Mouse (Mus musculus) urinary bladder, postnatal 14 days (tissue): ENCODE results near the gene Drg2.

Source experiments
- DNase-seq: peaks from one replicate; pipeline ENCODE4 v3.0.0; 2021; ENCODE audit warnings: low spot score

Drg2 gene

DNA sequence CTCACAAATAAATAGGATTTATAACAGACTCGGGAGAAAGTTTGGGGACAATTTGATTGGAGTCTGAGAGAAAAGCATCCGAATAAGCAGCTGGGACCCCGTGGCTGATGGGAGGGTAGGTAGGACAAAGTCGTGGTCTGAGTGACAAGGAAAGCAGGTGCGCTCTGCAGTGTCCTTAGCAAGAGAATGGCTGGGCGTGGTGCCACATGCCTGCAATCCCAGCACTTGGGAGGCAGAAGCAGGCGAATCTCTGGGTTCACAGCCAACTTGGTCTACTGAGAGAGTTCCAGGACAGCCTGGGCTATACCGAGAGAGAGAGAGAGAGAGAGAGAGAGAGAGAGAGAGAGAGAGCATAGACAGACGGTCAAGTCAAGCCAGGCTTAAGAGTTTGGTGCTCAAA, 16.4 kb downstream of the Drg2 start:
- no peak for DNase-seq

DNA sequence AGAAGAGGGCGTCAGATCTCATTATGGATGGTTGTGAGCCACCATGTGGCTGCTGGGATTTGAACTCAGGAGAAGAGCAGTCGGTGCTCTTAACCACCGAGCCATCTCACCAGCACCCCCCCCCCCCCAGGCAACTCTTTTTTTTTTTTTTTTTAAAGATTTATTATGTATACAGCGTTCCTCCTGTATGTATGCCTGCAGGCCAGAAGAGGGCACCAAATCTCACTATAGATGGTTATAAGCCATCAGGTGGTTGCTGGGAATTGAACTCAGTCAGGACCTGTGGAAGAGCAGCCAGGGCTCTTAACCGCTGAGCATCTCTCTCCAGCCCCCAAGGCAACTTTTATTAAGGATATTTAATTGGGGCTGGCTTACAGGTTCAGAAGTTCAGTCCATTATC, 20.1 kb downstream of the Drg2 start:
- DNase-seq, result no peak

DNA sequence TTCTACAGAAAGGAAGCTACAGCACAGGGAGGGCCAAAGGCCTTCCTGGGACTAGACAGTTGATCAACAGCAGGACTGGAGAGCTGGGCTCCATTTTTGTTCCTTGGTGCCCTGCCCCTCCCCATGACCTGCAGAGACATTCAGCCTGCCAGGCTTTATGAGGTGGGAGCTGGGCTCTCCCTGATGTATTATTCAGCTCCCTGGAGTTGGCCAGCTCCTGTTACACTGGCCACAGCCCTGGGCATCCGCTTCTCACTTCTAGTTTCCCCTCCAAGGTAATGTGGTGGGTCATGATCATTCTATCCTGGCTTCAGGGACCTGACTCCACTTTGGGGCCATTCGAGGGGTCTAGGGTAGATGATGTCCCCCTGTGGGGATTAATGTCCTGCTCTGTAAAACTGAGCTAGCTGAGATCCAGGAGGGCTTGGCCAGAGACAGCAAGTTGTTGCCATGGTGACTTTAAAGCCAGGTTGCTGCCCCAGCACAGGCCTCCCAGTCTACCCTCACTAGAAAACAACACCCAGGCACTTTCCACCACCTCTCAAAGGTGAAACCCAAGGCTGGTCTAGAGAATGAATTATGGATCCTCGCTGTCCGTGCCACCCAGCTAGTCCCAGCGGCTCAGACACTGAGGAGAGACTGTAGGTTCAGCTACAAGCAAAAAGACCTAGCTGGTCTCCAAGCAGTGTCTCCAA, 21.4 kb downstream of the Drg2 start:
- no peak for DNase-seq

DNA sequence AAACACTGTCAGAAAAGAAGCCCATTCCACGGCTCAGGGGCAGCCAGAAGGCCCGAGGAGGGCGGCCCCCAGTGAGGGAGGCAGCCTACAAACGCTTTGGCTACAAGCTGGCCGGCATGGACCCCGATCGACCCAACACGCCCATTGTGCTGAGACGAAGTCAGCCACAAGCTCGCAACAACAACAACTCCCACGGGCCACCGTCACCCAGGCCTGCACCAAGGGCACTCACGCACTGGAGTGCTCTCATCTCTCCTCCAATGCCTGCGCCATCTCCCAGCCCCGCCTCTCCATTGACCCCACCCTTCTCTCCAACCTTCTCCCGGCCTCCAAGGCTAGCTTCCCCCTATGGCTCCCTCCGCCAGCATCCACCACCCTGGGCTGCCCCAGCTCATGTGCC, 23.7 kb downstream of the Drg2 start:
- no peak for DNase-seq

DNA sequence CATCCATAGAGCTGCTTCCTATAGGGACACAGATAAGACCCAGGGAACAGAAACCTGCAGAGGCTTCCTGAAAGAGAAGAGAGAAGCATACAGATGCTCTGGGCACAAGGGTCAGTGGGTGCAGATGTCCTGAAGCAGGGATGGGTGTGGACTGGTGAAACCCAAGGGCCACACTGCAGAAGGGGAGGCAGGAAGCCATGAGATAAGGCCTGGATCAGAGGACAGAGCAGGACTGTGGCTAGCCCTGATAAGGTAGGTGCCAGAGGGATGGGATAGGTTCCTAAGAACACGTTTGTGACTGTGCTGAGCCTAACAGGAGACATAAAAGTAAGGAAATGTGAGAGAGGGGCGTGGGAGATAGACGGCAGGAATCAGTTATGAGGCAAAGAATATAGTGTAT, 31.9 kb downstream of the Drg2 start:
- no peak for DNase-seq

DNA sequence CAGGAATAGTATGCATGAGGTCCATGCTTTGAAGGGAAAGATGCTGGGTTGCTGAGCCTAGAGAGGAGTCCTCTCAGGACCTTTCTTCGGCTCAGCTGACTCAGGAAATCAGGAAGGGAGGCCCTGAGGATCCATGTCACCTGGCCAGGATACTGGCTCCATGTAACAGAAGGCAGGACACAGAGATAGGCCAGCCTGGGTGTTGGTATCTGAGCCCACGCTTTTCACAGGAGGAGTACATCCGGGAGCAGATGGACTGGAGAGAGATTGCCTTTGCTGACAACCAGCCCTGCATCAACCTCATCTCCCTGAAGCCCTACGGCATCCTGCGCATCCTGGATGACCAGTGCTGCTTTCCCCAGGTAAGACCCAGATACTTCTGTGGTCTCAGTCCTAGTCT, 38.3 kb downstream of the Drg2 start:
- no peak for DNase-seq

DNA sequence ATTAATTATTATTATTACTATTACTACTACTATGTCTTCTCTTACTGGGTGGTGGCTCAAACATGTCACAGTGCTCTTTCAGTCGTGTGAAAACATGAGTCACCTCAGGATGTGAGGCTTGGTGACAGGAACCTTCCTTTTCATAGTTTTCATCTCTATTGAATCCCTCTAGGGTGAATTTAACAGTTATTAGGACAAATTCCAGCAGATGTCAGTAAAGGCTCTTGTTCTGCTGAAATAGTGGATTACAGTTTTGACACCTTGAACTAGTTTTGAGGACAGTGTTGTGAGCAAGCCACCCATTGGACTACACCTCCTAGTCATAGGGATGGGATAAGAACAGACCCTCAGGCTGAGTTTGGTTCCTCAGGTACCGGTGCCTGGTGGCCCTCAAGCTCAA, 41.3 kb downstream of the Drg2 start:
- no peak for DNase-seq

DNA sequence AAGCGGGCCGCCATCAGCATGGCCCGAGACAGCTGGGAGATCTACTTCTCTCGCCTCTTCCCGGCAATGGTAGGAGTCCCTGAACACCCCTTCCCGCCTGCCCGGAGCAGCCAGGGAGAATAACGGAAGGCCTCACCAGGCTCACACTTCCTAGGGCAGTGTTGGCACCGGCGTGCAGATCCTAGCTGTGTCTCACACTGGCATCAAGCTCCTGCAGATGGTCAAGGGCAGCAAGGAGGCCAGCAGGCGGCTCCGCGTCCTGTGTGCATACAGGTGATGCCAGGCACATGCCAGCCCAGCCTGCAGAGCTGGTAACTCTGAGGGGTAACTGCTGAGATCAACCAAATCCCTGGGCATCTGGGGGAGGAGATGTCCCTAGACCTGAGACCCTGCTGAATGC, 52.9 kb downstream of the Drg2 start:
- DNase-seq, result no peak

DNA sequence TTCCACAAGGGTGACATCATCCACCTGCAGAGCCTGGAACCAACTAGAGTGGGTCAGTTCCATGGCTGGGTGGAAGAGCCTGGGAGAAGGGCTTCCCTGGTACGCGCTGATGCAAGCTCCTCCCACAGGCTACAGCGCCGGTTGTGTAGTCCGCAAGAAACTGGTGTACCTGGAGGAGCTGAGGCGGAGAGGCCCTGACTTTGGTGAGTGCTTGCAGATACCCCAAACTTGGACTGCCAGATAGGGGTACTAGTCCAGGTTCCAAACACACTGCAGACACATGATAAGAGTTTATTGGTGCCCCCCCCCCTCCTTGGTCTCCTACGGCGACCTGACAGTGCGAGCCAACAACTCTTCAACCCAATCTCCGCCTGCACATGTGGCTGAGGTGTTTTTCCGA, 54.6 kb downstream of the Drg2 start:
- no peak for DNase-seq

DNA sequence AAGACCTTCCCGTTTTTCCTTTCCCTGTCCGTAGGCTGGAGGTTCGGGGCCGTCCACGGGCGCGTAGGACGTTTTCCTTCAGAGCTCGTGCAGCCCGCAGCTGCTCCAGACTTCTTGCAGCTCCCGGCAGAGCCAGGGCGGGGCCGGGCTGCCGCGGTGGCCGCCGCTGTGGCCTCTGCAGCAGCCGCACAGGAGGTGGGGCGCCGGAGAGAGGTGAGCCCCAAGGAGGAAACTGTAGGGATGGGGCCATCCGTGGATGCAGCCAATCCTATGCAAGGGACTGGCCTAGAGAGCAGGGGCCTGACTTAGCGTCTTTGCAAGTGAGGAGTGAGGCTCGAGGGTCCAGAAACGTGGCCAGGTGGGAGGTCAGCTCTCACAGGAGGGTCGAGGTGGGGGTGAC, 55.1 kb downstream of the Drg2 start:
- DNase-seq, result no peak

DNA sequence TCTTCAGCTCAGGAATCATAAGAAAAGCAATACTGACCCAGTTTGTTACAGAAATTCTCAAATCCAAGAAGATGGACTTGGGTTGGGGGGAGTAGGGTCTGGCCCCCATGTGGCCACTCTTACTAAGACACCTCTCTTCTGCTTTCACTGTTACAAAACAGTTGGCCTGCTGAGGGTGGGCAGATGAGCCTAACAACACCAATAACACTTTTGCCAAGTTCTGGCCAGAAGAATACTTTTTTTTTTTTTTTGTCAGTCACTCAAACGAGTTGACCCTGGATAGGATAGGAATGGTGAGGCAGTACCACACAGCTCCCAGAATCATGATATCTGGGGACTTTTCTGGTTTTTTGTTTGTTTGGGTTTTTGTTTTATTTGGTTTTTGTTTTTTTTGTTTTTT, 57.5 kb downstream of the Drg2 start:
- no peak for DNase-seq

DNA sequence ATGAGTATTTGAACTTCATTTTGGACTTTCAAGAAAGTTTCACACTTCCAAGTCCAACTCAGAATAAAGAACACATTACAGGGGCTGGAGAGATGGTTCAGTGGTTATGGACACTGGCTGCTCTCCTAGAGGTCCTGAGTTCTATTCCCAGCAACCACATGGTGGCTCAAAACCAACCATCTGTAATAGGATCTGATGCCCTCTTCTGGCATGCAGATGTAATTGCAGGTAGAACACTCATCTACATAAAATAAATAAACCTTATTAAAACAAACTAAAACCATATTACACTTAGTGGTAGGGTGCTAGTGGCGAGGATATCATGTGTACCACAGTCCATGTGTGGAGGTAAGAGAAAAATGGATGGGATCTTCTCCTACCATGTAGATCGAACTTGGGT, 58.1 kb downstream of the Drg2 start:
- no peak for DNase-seq

DNA sequence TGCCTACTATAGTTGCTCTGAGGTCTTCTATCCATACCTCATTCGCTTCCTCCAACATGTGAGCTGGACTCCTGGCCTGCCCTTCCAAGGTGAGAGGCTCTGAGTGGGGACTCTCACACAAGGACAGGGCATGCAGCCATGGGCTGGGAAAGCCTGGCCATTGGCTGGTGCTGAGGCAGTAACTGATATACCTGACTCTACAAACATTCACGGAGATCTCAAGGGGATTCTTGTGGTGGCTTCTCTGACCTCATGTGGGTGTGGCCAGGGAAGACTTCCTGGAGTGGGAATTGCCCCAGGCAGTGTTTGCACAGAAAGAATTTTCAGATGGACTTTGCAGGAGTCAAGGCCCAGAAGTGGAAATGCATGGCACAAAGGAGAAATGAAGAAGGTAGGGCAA, 60.5 kb downstream of the Drg2 start:
- no peak for DNase-seq

DNA sequence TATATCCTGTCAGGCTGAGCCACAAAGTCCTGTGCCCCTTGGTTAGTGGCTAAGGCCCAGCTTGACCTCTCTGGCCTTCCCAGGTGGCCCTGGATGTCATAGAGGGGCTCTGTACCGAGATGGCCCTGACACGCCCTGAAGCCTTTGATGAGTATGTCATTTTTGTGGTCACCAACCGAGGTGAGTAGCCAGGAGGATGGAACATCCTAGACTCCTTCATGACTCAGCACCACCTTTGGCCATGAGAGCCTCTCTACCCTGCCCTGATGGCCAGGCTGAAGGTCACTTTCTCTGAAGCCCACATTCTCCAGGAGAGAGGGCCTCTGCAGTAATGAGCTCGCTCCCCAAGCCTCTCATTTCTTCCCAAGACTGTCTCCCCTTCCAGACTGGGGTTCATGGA, 63.9 kb downstream of the Drg2 start:
- DNase-seq, result no peak
